Mouse (Mus musculus) bone marrow, adult 2 months (tissue): ENCODE results near the gene U2surp.

ENCODE experiments used
- CTCF ChIP-seq: fragments of 200-500 bp; IDR thresholded peaks from 2 replicates; pipeline ENCODE4 v1.5.1; 2011; ENCODE audit warnings: low read length, control low read depth; ENCODE audit not compliant: control insufficient read depth, insufficient read depth
- POLR2A ChIP-seq: fragments of 200-500 bp; IDR thresholded peaks from 2 replicates; pipeline ENCODE4 v1.6.1; 2011; ENCODE audit warnings: low read depth, mild to moderate bottlenecking, control low read depth, low read length, borderline replicate concordance; ENCODE audit not compliant: control insufficient read depth

DNA sequence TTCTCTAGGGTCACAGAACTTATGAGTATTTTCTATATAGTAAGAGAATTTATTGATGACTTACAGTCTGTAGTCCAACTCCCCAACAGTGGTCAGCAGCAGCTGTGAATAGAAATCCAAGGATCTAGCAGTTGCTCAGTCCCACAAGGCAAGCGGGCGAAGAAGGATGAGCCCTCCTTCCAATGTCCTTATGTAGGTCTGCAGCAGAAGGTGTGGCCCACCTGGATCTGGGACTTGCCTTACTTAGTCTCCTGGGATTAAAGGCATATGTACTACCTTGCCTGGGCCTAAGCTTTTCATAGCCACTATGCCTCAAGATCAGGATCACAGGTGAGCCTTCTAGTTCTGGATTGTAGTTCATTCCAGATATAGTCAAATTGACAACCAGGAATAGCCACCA, 2.0 kb upstream of the U2surp start:
- TF ChIP-seq CTCF (no peak), POLR2A (no peak)
